Mouse (Mus musculus) heart, postnatal 25 days (tissue): ENCODE data around the gene Jun. TPM values are rescaled to one million over a fixed set of nuclear protein-coding genes. Genes with fewer than 3 reads are reported as not detected.

Experiments
- total RNA-seq, 2 experiments: library from RNA; stranded (reverse); gene quantifications; 2 replicates each; pipeline ENCODE4 v1.2.3; 2021

Jun gene
- total RNA-seq, 2 experiments from 2014 or later = 41.1 to 58.1 TPM

Other genes with a start within 250 kb of the Jun start
- not detected for gene Eqtn, start 123.4 kb downstream of the Jun start, total RNA-seq
- 10 to 100 TPM; 10.5 to 11.4 TPM for gene Mysm1, start 73.1 kb downstream of the Jun start, total RNA-seq